Mouse (Mus musculus): ENCODE data around the gene Arhgef1. TPM values are rescaled to one million over a fixed set of nuclear protein-coding genes. Genes with fewer than 3 reads are reported as not detected.

Gene Arhgef1
- polyA plus RNA-seq (2012; rRNA removed), result 133 and 163 TPM in 2 replicates

- peak within 1 kb of the TSS; percentile 53 for H3K27ac ChIP-seq (ENCODE audit: insufficient read depth, low read length)
- H3K4me1 ChIP-seq (ENCODE audit: control insufficient read depth, insufficient read depth, low read length), result peaks cover 2% of the 10 kb centered on the region
- TF ChIP-seq CTCF (IDR thresholded peaks at IDR 0.05; ENCODE audit: extremely low read depth, insufficient read depth, low read length) (no peak), POLR2A (IDR thresholded peaks at IDR 0.05; ENCODE audit: extremely low read depth, insufficient read depth, low read length) (no peak)
- peak within 1 kb of the TSS; percentile 50 for H3K4me3 ChIP-seq (ENCODE audit: insufficient read depth, low read length)
Measured at GRCm38 (mm10) chr7:24902630-24903443, at the start of gene Arhgef1. Arhgef1 (plus strand) TSS chr7:24902912.

GRCm38 (mm10) chr7:24853233-24853563 is 49.5 kb upstream of the Arhgef1 start:
- Histone ChIP-seq H3K4me3 (ENCODE audit: insufficient read depth, low read length) (no peak overlapping the region), H3K27ac (ENCODE audit: insufficient read depth, low read length) (no peak overlapping the region), H3K4me1 (ENCODE audit: control insufficient read depth, insufficient read depth, low read length) (no peaks in the 10 kb centered on the region; the same call in 1 of the 2 replicates)
- TF ChIP-seq CTCF (IDR thresholded peaks at IDR 0.05; ENCODE audit: extremely low read depth, insufficient read depth, low read length) (no peak), POLR2A (IDR thresholded peaks at IDR 0.05; ENCODE audit: extremely low read depth, insufficient read depth, low read length) (no peak)

- TF ChIP-seq CTCF (IDR thresholded peaks at IDR 0.05; ENCODE audit: extremely low read depth, insufficient read depth, low read length) (no peak), POLR2A (IDR thresholded peaks at IDR 0.05; ENCODE audit: extremely low read depth, insufficient read depth, low read length) (no peak)
- H3K4me3 ChIP-seq (ENCODE audit: insufficient read depth, low read length), result no peak overlapping the region
- H3K27ac ChIP-seq (ENCODE audit: insufficient read depth, low read length), result no peak overlapping the region
- no peaks in the 10 kb centered on the region; the same call in 1 of the 2 replicates for H3K4me1 ChIP-seq (ENCODE audit: control insufficient read depth, insufficient read depth, low read length)
Measured at GRCm38 (mm10) chr7:24853695-24854094, 49.0 kb upstream of the Arhgef1 start.

- TF ChIP-seq POLR2A (IDR thresholded peaks at IDR 0.05; ENCODE audit: extremely low read depth, insufficient read depth, low read length), result no peak
- no peaks in the 10 kb centered on the region for H3K4me1 ChIP-seq (ENCODE audit: control insufficient read depth, insufficient read depth, low read length)
- no peak overlapping the region for H3K27ac ChIP-seq (ENCODE audit: insufficient read depth, low read length)
- no peak overlapping the region for H3K4me3 ChIP-seq (ENCODE audit: insufficient read depth, low read length)
Measured at GRCm38 (mm10) chr7:24856460-24857120, 46.1 kb upstream of the Arhgef1 start.

- no peaks in the 10 kb centered on the region for H3K4me1 ChIP-seq (ENCODE audit: control insufficient read depth, insufficient read depth, low read length)
- no peak for TF ChIP-seq CTCF (IDR thresholded peaks at IDR 0.05; ENCODE audit: extremely low read depth, insufficient read depth, low read length)
- TF ChIP-seq POLR2A (IDR thresholded peaks at IDR 0.05; ENCODE audit: extremely low read depth, insufficient read depth, low read length), result no peak
- no peak overlapping the region for H3K27ac ChIP-seq (ENCODE audit: insufficient read depth, low read length)
- H3K4me3 ChIP-seq (ENCODE audit: insufficient read depth, low read length), result no peak overlapping the region
Measured at GRCm38 (mm10) chr7:24859234-24859633, 43.5 kb upstream of the Arhgef1 start.

GRCm38 (mm10) chr7:24861913-24862312 is 40.8 kb upstream of the Arhgef1 start, which contains the start of gene Gm9844:
Gm9844 (plus strand) TSS chr7:24862213.
- TF ChIP-seq CTCF (IDR thresholded peaks at IDR 0.05; ENCODE audit: extremely low read depth, insufficient read depth, low read length) (no peak), POLR2A (IDR thresholded peaks at IDR 0.05; ENCODE audit: extremely low read depth, insufficient read depth, low read length) (no peak)
- Histone ChIP-seq H3K4me1 (ENCODE audit: control insufficient read depth, insufficient read depth, low read length) (no peaks in the 10 kb centered on the region), H3K4me3 (ENCODE audit: insufficient read depth, low read length) (no peak within 1 kb of the TSS), H3K27ac (ENCODE audit: insufficient read depth, low read length) (no peak within 1 kb of the TSS)

GRCm38 (mm10) chr7:24862853-24863252 is 39.9 kb upstream of the Arhgef1 start:
- TF ChIP-seq POLR2A (IDR thresholded peaks at IDR 0.05; ENCODE audit: extremely low read depth, insufficient read depth, low read length), result no peak
- no peak for TF ChIP-seq CTCF (IDR thresholded peaks at IDR 0.05; ENCODE audit: extremely low read depth, insufficient read depth, low read length)
- H3K4me3 ChIP-seq (ENCODE audit: insufficient read depth, low read length), result no peak overlapping the region
- H3K27ac ChIP-seq (ENCODE audit: insufficient read depth, low read length), result no peak overlapping the region
- no peaks in the 10 kb centered on the region for H3K4me1 ChIP-seq (ENCODE audit: control insufficient read depth, insufficient read depth, low read length)

GRCm38 (mm10) chr7:24864156-24864555 is 38.6 kb upstream of the Arhgef1 start:
- Histone ChIP-seq H3K4me3 (ENCODE audit: insufficient read depth, low read length) (no peak overlapping the region), H3K27ac (ENCODE audit: insufficient read depth, low read length) (no peak overlapping the region), H3K4me1 (ENCODE audit: control insufficient read depth, insufficient read depth, low read length) (no peaks in the 10 kb centered on the region)
- TF ChIP-seq CTCF (IDR thresholded peaks at IDR 0.05; ENCODE audit: extremely low read depth, insufficient read depth, low read length), result no peak
- no peak for TF ChIP-seq POLR2A (IDR thresholded peaks at IDR 0.05; ENCODE audit: extremely low read depth, insufficient read depth, low read length)

- no peak overlapping the region for H3K27ac ChIP-seq (ENCODE audit: insufficient read depth, low read length)
- H3K4me3 ChIP-seq (ENCODE audit: insufficient read depth, low read length), result no peak overlapping the region
- no peaks in the 10 kb centered on the region for H3K4me1 ChIP-seq (ENCODE audit: control insufficient read depth, insufficient read depth, low read length)
- TF ChIP-seq CTCF (IDR thresholded peaks at IDR 0.05; ENCODE audit: extremely low read depth, insufficient read depth, low read length), result no peak
- no peak for TF ChIP-seq POLR2A (IDR thresholded peaks at IDR 0.05; ENCODE audit: extremely low read depth, insufficient read depth, low read length)
Measured at GRCm38 (mm10) chr7:24869080-24869479, 33.6 kb upstream of the Arhgef1 start.
